Mouse (Mus musculus): ENCODE data around the gene Srf. TPM values are rescaled to one million over a fixed set of nuclear protein-coding genes. Genes with fewer than 3 reads are reported as not detected.

Gene Srf
- 51.1 TPM for polyA plus RNA-seq (2012; fragmentation: generic; extraction: Trizol)

DNA sequence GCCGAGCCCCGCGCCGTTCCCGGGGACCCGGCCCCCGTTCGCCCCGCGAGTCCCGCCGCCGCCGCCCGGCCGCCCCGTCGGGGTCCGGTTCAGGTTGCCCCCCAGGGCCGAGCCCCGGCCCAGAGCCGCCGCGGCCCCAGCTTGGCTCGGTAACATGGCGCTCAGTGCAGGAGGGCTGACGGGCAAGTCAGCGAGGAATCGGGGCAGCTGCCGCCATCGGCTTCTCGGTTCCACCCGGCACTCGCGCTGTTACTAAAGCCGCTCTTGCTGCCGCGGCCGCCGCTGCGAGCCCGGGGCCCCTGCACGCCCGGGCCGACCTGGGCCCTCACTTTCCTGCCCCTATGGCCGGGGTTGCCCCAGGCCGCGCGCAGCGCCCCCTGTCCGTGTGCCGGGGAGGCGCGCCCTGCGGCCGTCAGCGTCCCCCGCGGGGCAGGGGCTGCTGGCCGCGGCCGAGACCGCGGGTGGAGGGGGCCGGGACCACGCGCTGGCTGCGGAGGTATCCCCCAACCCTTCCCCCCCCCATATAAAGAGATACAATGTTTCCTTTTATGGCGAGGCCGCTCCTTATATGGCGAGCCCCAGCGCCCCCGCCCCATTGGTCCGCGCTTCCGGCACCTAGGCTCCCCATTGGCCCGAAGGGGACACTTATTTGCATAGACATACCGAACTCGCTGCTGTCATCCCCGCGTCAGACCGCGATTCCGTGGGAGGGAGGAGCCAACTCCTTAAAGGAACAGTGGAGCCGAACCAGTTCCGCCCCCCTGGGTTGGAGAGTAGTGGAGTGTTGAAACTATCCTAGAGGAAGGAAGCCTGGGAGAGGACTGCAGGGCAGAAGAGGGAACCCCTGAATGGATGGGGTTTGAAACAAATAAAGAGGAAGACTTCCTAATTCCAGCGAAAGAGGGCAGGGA is at the start of gene Srf:
Gene Srf, minus strand, starts transcription at position 503 of the 911 bp plus-strand sequence.
- TF ChIP-seq USF1 (IDR thresholded peaks at IDR 0.05; ENCODE audit: low read depth) (no peak), MYOD1 (IDR thresholded peaks at IDR 0.05; ENCODE audit: control insufficient read depth in 1 of 3, insufficient read length in 2 of 3, low read depth in 2 of 3) (peak in 1 of 3 experiments; percentile 24), MYOG (IDR thresholded peaks at IDR 0.05; ENCODE audit: control insufficient read depth in 1 of 3, insufficient read depth in 1 of 3, insufficient read length in 2 of 3, low read depth in 2 of 3) (peak in 1 of 3 experiments; percentile 53), MAX (IDR thresholded peaks at IDR 0.05; ENCODE audit: low read depth) (no peak), TCF3 (IDR thresholded peaks at IDR 0.05; ENCODE audit: insufficient read length, low read depth) (no peak), CEBPB (IDR thresholded peaks at IDR 0.05; ENCODE audit: insufficient read depth, poor library complexity, severe bottlenecking) (no peak), POLR2AphosphoS2 (IDR thresholded peaks at IDR 0.05; ENCODE audit: insufficient read length, low read depth) (peak; percentile 58), E2F4 (IDR thresholded peaks at IDR 0.05; ENCODE audit: insufficient read depth) (no peak), POLR2A (IDR thresholded peaks at IDR 0.05; ENCODE audit: insufficient read length, low read depth) (peak; percentile 67), TCF12 (IDR thresholded peaks at IDR 0.05; ENCODE audit: insufficient read depth, poor library complexity, severe bottlenecking) (no peak), REST (IDR thresholded peaks at IDR 0.05; ENCODE audit: insufficient read depth, insufficient read length) (no peak), SRF (IDR thresholded peaks at IDR 0.05; ENCODE audit: control insufficient read depth, insufficient read length, low read depth) (peak; percentile 99)
- H3K36me3 ChIP-seq (ENCODE audit: control insufficient read depth, insufficient read depth): no peaks in the 10 kb centered on the region
- no peaks in the 10 kb centered on the region for H3K27me3 ChIP-seq (ENCODE audit: control insufficient read depth, insufficient read depth, insufficient read length)
- peaks cover 38% of the 10 kb centered on the region for H3K79me2 ChIP-seq (ENCODE audit: control insufficient read depth, insufficient read depth)
- peak within 1 kb of the TSS; percentile 98 for H3ac ChIP-seq (ENCODE audit: control insufficient read depth, insufficient read length)
- H3K4me2 ChIP-seq (ENCODE audit: low read depth): peak within 1 kb of the TSS; percentile 96
- H3K4me3 ChIP-seq: peak within 1 kb of the TSS; percentile 72

DNA sequence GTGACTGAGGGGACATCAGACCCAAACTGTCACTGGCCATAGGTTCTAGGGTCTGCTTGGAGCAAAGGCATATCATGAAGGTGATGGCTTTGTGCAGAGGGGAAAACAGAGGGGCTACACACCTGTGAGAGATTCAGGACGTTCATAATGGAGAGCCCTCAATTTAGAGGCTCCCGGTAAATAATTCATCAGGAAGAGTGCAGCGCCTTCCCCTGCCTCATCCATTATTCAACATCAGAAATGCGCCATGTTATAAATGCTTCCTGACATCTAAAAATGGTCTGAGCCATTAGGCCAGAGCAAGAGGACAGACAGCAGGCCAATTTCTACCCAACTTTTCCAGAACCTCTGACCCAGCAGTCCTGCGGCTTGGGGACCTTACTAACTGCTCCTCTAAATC is 49.2 kb upstream of the Srf start:
- Histone ChIP-seq H3K4me2 (ENCODE audit: low read depth) (no peak overlapping the region), H3ac (ENCODE audit: control insufficient read depth, insufficient read length) (no peak overlapping the region), H3K4me3 (no peak overlapping the region), H3K36me3 (ENCODE audit: control insufficient read depth, insufficient read depth) (no peaks in the 10 kb centered on the region), H3K27me3 (ENCODE audit: control insufficient read depth, insufficient read depth, insufficient read length) (no peaks in the 10 kb centered on the region), H3K79me2 (ENCODE audit: control insufficient read depth, insufficient read depth) (no peaks in the 10 kb centered on the region)
- TF ChIP-seq CEBPB (IDR thresholded peaks at IDR 0.05; ENCODE audit: insufficient read depth, poor library complexity, severe bottlenecking) (no peak), TCF3 (IDR thresholded peaks at IDR 0.05; ENCODE audit: insufficient read length, low read depth) (no peak), MAX (IDR thresholded peaks at IDR 0.05; ENCODE audit: low read depth) (no peak), REST (IDR thresholded peaks at IDR 0.05; ENCODE audit: insufficient read depth, insufficient read length) (no peak), SRF (IDR thresholded peaks at IDR 0.05; ENCODE audit: control insufficient read depth, insufficient read length, low read depth) (no peak), POLR2AphosphoS2 (IDR thresholded peaks at IDR 0.05; ENCODE audit: insufficient read length, low read depth) (no peak), MYOD1 (IDR thresholded peaks at IDR 0.05; ENCODE audit: control insufficient read depth in 1 of 3, insufficient read length in 2 of 3, low read depth in 2 of 3) (no peak), USF1 (IDR thresholded peaks at IDR 0.05; ENCODE audit: low read depth) (no peak), E2F4 (IDR thresholded peaks at IDR 0.05; ENCODE audit: insufficient read depth) (no peak), TCF12 (IDR thresholded peaks at IDR 0.05; ENCODE audit: insufficient read depth, poor library complexity, severe bottlenecking) (no peak), POLR2A (IDR thresholded peaks at IDR 0.05; ENCODE audit: insufficient read length, low read depth) (no peak), MYOG (IDR thresholded peaks at IDR 0.05; ENCODE audit: control insufficient read depth in 1 of 3, insufficient read depth in 1 of 3, insufficient read length in 2 of 3, low read depth in 2 of 3) (no peak)

DNA sequence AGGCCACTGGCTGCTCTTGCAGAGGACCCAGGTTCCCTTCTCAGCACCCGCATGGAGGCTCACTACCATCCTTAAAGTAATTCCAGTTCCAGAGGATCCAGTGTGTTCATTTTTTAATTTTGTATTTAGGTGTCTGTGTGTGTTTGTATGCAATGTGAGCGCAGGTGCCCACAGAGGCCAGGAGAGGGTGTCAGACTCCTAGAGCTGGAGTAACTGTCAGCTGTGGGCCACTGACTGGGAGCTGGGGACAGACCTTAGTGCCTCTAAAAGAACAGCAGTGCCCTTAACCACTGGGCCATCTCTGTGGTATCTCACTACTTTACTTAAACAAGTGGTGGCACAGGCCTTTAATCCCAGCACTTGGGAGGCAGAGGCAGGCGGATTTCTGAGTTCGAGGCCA is 47.3 kb upstream of the Srf start:
- H3K79me2 ChIP-seq (ENCODE audit: control insufficient read depth, insufficient read depth): no peaks in the 10 kb centered on the region
- TF ChIP-seq POLR2AphosphoS2 (IDR thresholded peaks at IDR 0.05; ENCODE audit: insufficient read length, low read depth): no peak
- TF ChIP-seq TCF3 (IDR thresholded peaks at IDR 0.05; ENCODE audit: insufficient read length, low read depth): no peak
- TF ChIP-seq MYOD1 (IDR thresholded peaks at IDR 0.05; ENCODE audit: control insufficient read depth in 1 of 3, insufficient read length in 2 of 3, low read depth in 2 of 3): no peak
- TF ChIP-seq E2F4 (IDR thresholded peaks at IDR 0.05; ENCODE audit: insufficient read depth): no peak
- TF ChIP-seq CEBPB (IDR thresholded peaks at IDR 0.05; ENCODE audit: insufficient read depth, poor library complexity, severe bottlenecking): no peak
- TF ChIP-seq MYOG (IDR thresholded peaks at IDR 0.05; ENCODE audit: control insufficient read depth in 1 of 3, insufficient read depth in 1 of 3, insufficient read length in 2 of 3, low read depth in 2 of 3): no peak
- no peaks in the 10 kb centered on the region for H3K36me3 ChIP-seq (ENCODE audit: control insufficient read depth, insufficient read depth)
- no peak overlapping the region for H3K4me2 ChIP-seq (ENCODE audit: low read depth)
- H3K4me3 ChIP-seq: no peak overlapping the region
- H3ac ChIP-seq (ENCODE audit: control insufficient read depth, insufficient read length): no peak overlapping the region
- no peaks in the 10 kb centered on the region for H3K27me3 ChIP-seq (ENCODE audit: control insufficient read depth, insufficient read depth, insufficient read length)

DNA sequence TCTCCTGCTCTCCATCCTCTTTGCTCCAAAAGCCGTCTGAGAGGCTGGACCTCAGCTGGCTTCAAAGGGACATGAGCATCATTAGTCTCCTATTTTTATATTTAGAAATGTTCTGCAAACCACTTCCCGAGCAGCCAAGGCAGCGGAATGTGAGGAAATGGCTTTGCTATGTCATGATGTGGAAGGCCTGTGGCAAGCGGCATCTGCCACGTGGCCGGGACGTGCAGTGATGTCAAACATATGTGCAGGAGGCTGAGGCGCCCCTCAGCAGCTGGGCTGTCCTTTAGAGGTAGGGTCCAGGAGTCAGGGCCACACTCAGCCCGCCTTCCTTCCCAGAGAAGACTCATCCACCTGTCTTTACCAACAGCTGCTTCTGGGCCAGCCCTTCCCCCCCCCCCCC is 46.2 kb upstream of the Srf start:
- H3K4me3 ChIP-seq: no peak overlapping the region
- no peaks in the 10 kb centered on the region for H3K79me2 ChIP-seq (ENCODE audit: control insufficient read depth, insufficient read depth)
- H3K27me3 ChIP-seq (ENCODE audit: control insufficient read depth, insufficient read depth, insufficient read length): no peaks in the 10 kb centered on the region
- no peaks in the 10 kb centered on the region for H3K36me3 ChIP-seq (ENCODE audit: control insufficient read depth, insufficient read depth)
- TF ChIP-seq MYOG (IDR thresholded peaks at IDR 0.05; ENCODE audit: control insufficient read depth in 1 of 3, insufficient read depth in 1 of 3, insufficient read length in 2 of 3, low read depth in 2 of 3) (peak in 2 of 3 experiments; percentile 31 to 70), E2F4 (IDR thresholded peaks at IDR 0.05; ENCODE audit: insufficient read depth) (no peak), MYOD1 (IDR thresholded peaks at IDR 0.05; ENCODE audit: control insufficient read depth in 1 of 3, insufficient read length in 2 of 3, low read depth in 2 of 3) (peak in 2 of 3 experiments; percentile 29 to 48)
- H3K4me2 ChIP-seq (ENCODE audit: low read depth): no peak overlapping the region
- H3ac ChIP-seq (ENCODE audit: control insufficient read depth, insufficient read length): no peak overlapping the region
